ENCODE assay signal across 14 mouse cellular contexts in genomic region chr3:81564757-81565063, GRCm38 (mm10).
"Had no signal": no experiment of that assay in that cellular context is flagged by ENCODE, and none has a peak within 500 bp of the region (broad histone marks: within the 10 kb centered on the region; RNA-seq: fewer than 3 reads in every experiment).

No protein-coding gene starts in this region.

- H3K4me2 ChIP-seq: liver, embryonic 15.5 days; lung, embryonic 15.5 days; midbrain, embryonic 11.5 days; midbrain, embryonic 13.5 days; midbrain, embryonic 15.5 days; neural tube, embryonic 12.5 days had no signal

- H3K9me3 ChIP-seq: liver, embryonic 15.5 days; lung, embryonic 15.5 days; megakaryocyte, embryonic 14.5 days; midbrain, embryonic 13.5 days; midbrain, embryonic 15.5 days; neural tube, embryonic 12.5 days had no signal

- H3K4me1 ChIP-seq: liver, embryonic 15.5 days; lung, embryonic 15.5 days; megakaryocyte, embryonic 14.5 days; midbrain, embryonic 13.5 days; midbrain, embryonic 15.5 days; neural tube, embryonic 12.5 days had no signal

- DNase-seq: liver, postnatal 0 days; right cerebral cortex, postnatal 14 days; thymus, adult 2 months; thymus, postnatal 25 days; thymus, postnatal 4 days had no signal

- H3K4me3 ChIP-seq: liver, embryonic 15.5 days; lung, embryonic 15.5 days; megakaryocyte, embryonic 14.5 days; midbrain, embryonic 13.5 days; midbrain, embryonic 15.5 days; neural tube, embryonic 12.5 days had no signal

- ATAC-seq: liver, postnatal 0 days; lung, postnatal 0 days; midbrain, embryonic 13.5 days; midbrain, embryonic 15.5 days had no signal

- H3K36me3 ChIP-seq: liver, embryonic 15.5 days; lung, embryonic 15.5 days; midbrain, embryonic 13.5 days; midbrain, embryonic 15.5 days; neural tube, embryonic 12.5 days had no signal

- H3K27ac ChIP-seq: liver, embryonic 15.5 days; lung, embryonic 15.5 days; macrophage; midbrain, embryonic 13.5 days; midbrain, embryonic 15.5 days; neural tube, embryonic 12.5 days had no signal

- H3K9ac ChIP-seq: liver, embryonic 15.5 days; liver, postnatal 0 days; lung, embryonic 15.5 days; midbrain, embryonic 13.5 days; midbrain, embryonic 15.5 days; neural tube, embryonic 12.5 days had no signal

- H3K27me3 ChIP-seq: liver, embryonic 15.5 days; lung, embryonic 15.5 days; megakaryocyte, embryonic 14.5 days; midbrain, embryonic 13.5 days; midbrain, embryonic 15.5 days; neural tube, embryonic 12.5 days had no signal
